Mouse (Mus musculus): ENCODE data around the gene Spty2d1. TPM values are rescaled to one million over a fixed set of nuclear protein-coding genes. Genes with fewer than 3 reads are reported as not detected.

The Spty2d1 gene
- total and polyA plus RNA-seq, 3 experiments = 14.4 to 36.9 (median 14.9) TPM

DNA sequence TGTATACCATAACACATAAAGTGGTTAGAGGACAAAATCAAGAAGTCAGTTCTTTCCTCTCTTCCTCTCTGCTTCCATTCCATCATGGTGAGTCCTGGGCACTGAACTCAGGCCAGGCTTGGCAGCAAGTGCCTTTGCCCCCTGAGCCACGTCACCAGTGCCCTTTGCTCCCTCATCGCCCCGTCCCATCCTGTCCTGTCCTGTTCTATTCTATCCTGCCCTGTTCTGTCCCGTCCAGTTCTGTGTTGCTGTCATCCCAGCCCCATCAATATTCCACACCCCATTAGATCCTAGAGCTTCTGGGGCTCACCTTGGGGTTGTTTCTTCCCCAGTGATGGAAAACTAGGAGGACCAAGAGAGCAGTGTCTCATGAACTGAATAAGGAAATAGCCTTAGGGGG is 33.9 kb upstream of the Spty2d1 start:
- Histone ChIP-seq H3K27ac (ENCODE audit: control insufficient read depth, low read depth, low read length) (no peak overlapping the region), H3K4me1 (ENCODE audit: control insufficient read depth in 1 of 2, insufficient read depth in 2 of 2, low read length in 2 of 2) (no peaks in the 10 kb centered on the region), H3K9me3 (replicated peaks; ENCODE audit: insufficient read depth, low read length) (no peaks in the 10 kb centered on the region), H3K9ac (ENCODE audit: control insufficient read depth, low read depth, low read length, poor library complexity, severe bottlenecking) (no peak overlapping the region), H3K79me2 (ENCODE audit: control insufficient read depth, insufficient read depth, low read length, poor library complexity) (no peaks in the 10 kb centered on the region), H3K36me3 (ENCODE audit: control insufficient read depth in 1 of 2, insufficient read depth in 2 of 2, low read length in 2 of 2) (no peaks in the 10 kb centered on the region), H3K27me3 (ENCODE audit: control insufficient read depth in 1 of 2, insufficient read depth in 2 of 2, low read length in 2 of 2) (peaks cover 2 to 3% of the 10 kb centered on the region in 2 experiments), H3K4me3 (ENCODE audit: control insufficient read depth in 1 of 2, insufficient read depth in 1 of 2, low read depth in 2 of 2, low read length in 2 of 2) (no peak overlapping the region)
- DNase-seq (ENCODE audit: low read depth, low spot score) = no peak
- no peak for TF ChIP-seq ZC3H11A (IDR thresholded peaks at IDR 0.05; ENCODE audit: low read depth, low read length)
- no peak for TF ChIP-seq BHLHE40 (IDR thresholded peaks at IDR 0.05; ENCODE audit: borderline replicate concordance, low read depth, low read length)
- no peak for TF ChIP-seq CHD2 (IDR thresholded peaks at IDR 0.05; ENCODE audit: low read length)
- TF ChIP-seq TBP (IDR thresholded peaks at IDR 0.05; ENCODE audit: low read depth, low read length) = no peak
- TF ChIP-seq EP300 (IDR thresholded peaks at IDR 0.05; ENCODE audit: low read depth in 1 of 2, low read length in 2 of 2) = no peak
- TF ChIP-seq POLR2A (IDR thresholded peaks at IDR 0.05; ENCODE audit: control insufficient read depth in 1 of 2, insufficient read depth in 1 of 2, low read depth in 1 of 2, low read length in 2 of 2, poor library complexity in 1 of 2) = no peak
- no peak for TF ChIP-seq NRF1 (IDR thresholded peaks at IDR 0.05; ENCODE audit: insufficient read depth, low read depth, low read length, poor library complexity, severe bottlenecking)
- TF ChIP-seq CHD1 (IDR thresholded peaks at IDR 0.05; ENCODE audit: low read depth, low read length) = no peak
- TF ChIP-seq SMC3 (IDR thresholded peaks at IDR 0.05; ENCODE audit: low read depth, low read length) = no peak

GRCm38 (mm10) chr7:47041706-47042105 is 33.5 kb upstream of the Spty2d1 start:
- Histone ChIP-seq H3K36me3 (ENCODE audit: control insufficient read depth in 1 of 2, insufficient read depth in 2 of 2, low read length in 2 of 2) (no peaks in the 10 kb centered on the region), H3K4me1 (ENCODE audit: control insufficient read depth in 1 of 2, insufficient read depth in 2 of 2, low read length in 2 of 2) (no peaks in the 10 kb centered on the region), H3K27ac (ENCODE audit: control insufficient read depth, low read depth, low read length) (no peak overlapping the region), H3K9ac (ENCODE audit: control insufficient read depth, low read depth, low read length, poor library complexity, severe bottlenecking) (no peak overlapping the region), H3K27me3 (ENCODE audit: control insufficient read depth in 1 of 2, insufficient read depth in 2 of 2, low read length in 2 of 2) (peaks cover 2 to 3% of the 10 kb centered on the region in 2 experiments; a peak in 3 of 4 replicates), H3K79me2 (ENCODE audit: control insufficient read depth, insufficient read depth, low read length, poor library complexity) (no peaks in the 10 kb centered on the region), H3K4me3 (ENCODE audit: control insufficient read depth in 1 of 2, insufficient read depth in 1 of 2, low read depth in 2 of 2, low read length in 2 of 2) (no peak overlapping the region), H3K9me3 (replicated peaks; ENCODE audit: insufficient read depth, low read length) (no peaks in the 10 kb centered on the region)
- TF ChIP-seq JUND (IDR thresholded peaks at IDR 0.05; ENCODE audit: low read depth, low read length) = no peak
- no peak for TF ChIP-seq NELFE (IDR thresholded peaks at IDR 0.05; ENCODE audit: low read depth, low read length)
- no peak for TF ChIP-seq UBTF (IDR thresholded peaks at IDR 0.05; ENCODE audit: borderline replicate concordance, insufficient read depth, low read depth, low read length)
- TF ChIP-seq SIN3A (IDR thresholded peaks at IDR 0.05; ENCODE audit: low read length) = no peak
- no peak for TF ChIP-seq MYC (IDR thresholded peaks at IDR 0.05; ENCODE audit: low read depth, low read length)
- DNase-seq (ENCODE audit: low read depth, low spot score) = no peak

GRCm38 (mm10) chr7:47035426-47035825 is 27.2 kb upstream of the Spty2d1 start:
- H3K36me3 ChIP-seq (ENCODE audit: control insufficient read depth in 1 of 2, insufficient read depth in 2 of 2, low read length in 2 of 2) = no peaks in the 10 kb centered on the region
- H3K27me3 ChIP-seq (ENCODE audit: control insufficient read depth in 1 of 2, insufficient read depth in 2 of 2, low read length in 2 of 2) = peaks cover 2 to 8% of the 10 kb centered on the region in 2 experiments; a peak in 3 of 4 replicates
- TF ChIP-seq POLR2AphosphoS5 (IDR thresholded peaks at IDR 0.05; ENCODE audit: borderline replicate concordance, low read depth, low read length) = no peak
- no peak for TF ChIP-seq MXI1 (IDR thresholded peaks at IDR 0.05; ENCODE audit: low read depth, low read length)
- TF ChIP-seq BHLHE40 (IDR thresholded peaks at IDR 0.05; ENCODE audit: borderline replicate concordance, low read depth, low read length) = no peak
- no peak for TF ChIP-seq E2F4 (IDR thresholded peaks at IDR 0.05; ENCODE audit: borderline replicate concordance, low read depth, low read length)
- TF ChIP-seq SIN3A (IDR thresholded peaks at IDR 0.05; ENCODE audit: low read length) = no peak
- TF ChIP-seq NELFE (IDR thresholded peaks at IDR 0.05; ENCODE audit: low read depth, low read length) = no peak
- TF ChIP-seq POLR2AphosphoS2 (IDR thresholded peaks at IDR 0.05; ENCODE audit: low read length) = no peak
- TF ChIP-seq ZC3H11A (IDR thresholded peaks at IDR 0.05; ENCODE audit: low read depth, low read length) = no peak
- TF ChIP-seq RAD21 (IDR thresholded peaks at IDR 0.05; ENCODE audit: low read depth, low read length) = no peak
- H3K79me2 ChIP-seq (ENCODE audit: control insufficient read depth, insufficient read depth, low read length, poor library complexity) = no peaks in the 10 kb centered on the region
- H3K4me1 ChIP-seq (ENCODE audit: control insufficient read depth in 1 of 2, insufficient read depth in 2 of 2, low read length in 2 of 2) = no peaks in the 10 kb centered on the region; a peak in 1 of 4 replicates
- no peak for DNase-seq (ENCODE audit: low read depth, low spot score)
- H3K9ac ChIP-seq (ENCODE audit: control insufficient read depth, low read depth, low read length, poor library complexity, severe bottlenecking) = no peak overlapping the region
- H3K27ac ChIP-seq (ENCODE audit: control insufficient read depth, low read depth, low read length) = no peak overlapping the region
- H3K9me3 ChIP-seq (replicated peaks; ENCODE audit: insufficient read depth, low read length) = no peaks in the 10 kb centered on the region
- no peak overlapping the region for H3K4me3 ChIP-seq (ENCODE audit: control insufficient read depth in 1 of 2, insufficient read depth in 1 of 2, low read depth in 2 of 2, low read length in 2 of 2)
